Mouse (Mus musculus) heart, postnatal 0 days (tissue): ENCODE results near the gene Pccb. TPM values are rescaled to one million over a fixed set of nuclear protein-coding genes. Genes with fewer than 3 reads are reported as not detected.
A peak's percentile ranks its signal among the peaks of the same experiment; 100 is the strongest.

Source experiments
- ATAC-seq: fragments of 200-750 bp; cut with Nextera tagmentation; 2 replicates; pipeline ENCODE4 v1.8.0; 2017; ENCODE audit warnings: low read depth, moderate number of reproducible peaks, moderate library complexity; ENCODE audit not compliant: insufficient read depth
- DNase-seq: peaks from one replicate; pipeline ENCODE4 v3.0.0-alpha.2; 2016; ENCODE audit warnings: low spot score
- H3K27ac ChIP-seq: fragments of 300-500 bp; sonication (generic); 2 replicates; pipeline ENCODE4 v1.5.1; 2014; ENCODE audit warnings: low read depth, mild to moderate bottlenecking
- H3K27me3 ChIP-seq: fragments of 300-500 bp; sonication (generic); 2 replicates; pipeline ENCODE4 v1.6.1; 2014; ENCODE audit warnings: low read length, mixed read lengths; ENCODE audit not compliant: control insufficient read depth, insufficient read depth
- H3K36me3 ChIP-seq: fragments of 300-500 bp; sonication (generic); replicated peaks from 2 replicates; pipeline ENCODE4 v1.6.1; 2014; ENCODE audit warnings: low read length, mixed read lengths; ENCODE audit not compliant: control insufficient read depth, insufficient read depth
- H3K4me1 ChIP-seq: fragments of 300-500 bp; sonication (generic); 2 replicates; pipeline ENCODE4 v1.6.1; 2014; ENCODE audit warnings: antibody characterized with exemption; ENCODE audit not compliant: control insufficient read depth, insufficient read depth
- H3K4me2 ChIP-seq: fragments of 300-500 bp; sonication (generic); 2 replicates; pipeline ENCODE4 v1.6.1; 2014; ENCODE audit warnings: low read depth, mild to moderate bottlenecking, low read length, moderate library complexity
- H3K4me3 ChIP-seq: fragments of 300-500 bp; sonication (generic); 2 replicates; pipeline ENCODE4 v1.5.1; 2014; ENCODE audit warnings: low read depth, low read length
- H3K9ac ChIP-seq: fragments of 300-500 bp; sonication (generic); replicated peaks from 2 replicates; pipeline ENCODE4 v1.6.1; 2014; ENCODE audit warnings: low read depth, low read length, mixed read lengths
- H3K9me3 ChIP-seq: fragments of 300-500 bp; sonication (generic); replicated peaks from 2 replicates; pipeline ENCODE4 v1.6.1; 2016; ENCODE audit warnings: low read length; ENCODE audit not compliant: control insufficient read depth
- CTCF ChIP-seq: IDR thresholded peaks from 2 replicates; pipeline ENCODE4 v1.5.1; 2016; ENCODE audit warnings: antibody characterized with exemption, control low read depth, low read depth
- EP300 ChIP-seq: IDR thresholded peaks from 2 replicates; pipeline ENCODE4 v1.6.1; 2016; ENCODE audit warnings: antibody characterized with exemption, low read depth
- WGBS: fragments of 180-500 bp; shearing (Covaris S2); extraction: QIAGEN DNeasy Blood & Tissue Kit; methylation state at CpG from one replicate; pipeline ENCODE4 v1.1.7; 2014; 5-methylcytosine and 5-hydroxymethylcytosine counted together
- polyA plus RNA-seq: library from polyadenylated mRNA; unstranded; fragments of >200 nt; fragmentation: Nextera tagmentation; extraction: Ambion mirVana; gene quantifications from 2 replicates; pipeline ENCODE4 v1.2.1, GENCODE M21; 2015
- total RNA-seq: library from RNA; depleted of rRNA; stranded (reverse); fragments of >200 nt; gene quantifications from 2 replicates; pipeline ENCODE4 v1.2.3, GENCODE M21; 2014; ENCODE audit warnings: low replicate concordance; rRNA removed

The Pccb gene
- total RNA-seq (80.8 and 80.9 TPM in 2 replicates), polyA plus RNA-seq (30.5 and 32.2 TPM in 2 replicates)

DNA sequence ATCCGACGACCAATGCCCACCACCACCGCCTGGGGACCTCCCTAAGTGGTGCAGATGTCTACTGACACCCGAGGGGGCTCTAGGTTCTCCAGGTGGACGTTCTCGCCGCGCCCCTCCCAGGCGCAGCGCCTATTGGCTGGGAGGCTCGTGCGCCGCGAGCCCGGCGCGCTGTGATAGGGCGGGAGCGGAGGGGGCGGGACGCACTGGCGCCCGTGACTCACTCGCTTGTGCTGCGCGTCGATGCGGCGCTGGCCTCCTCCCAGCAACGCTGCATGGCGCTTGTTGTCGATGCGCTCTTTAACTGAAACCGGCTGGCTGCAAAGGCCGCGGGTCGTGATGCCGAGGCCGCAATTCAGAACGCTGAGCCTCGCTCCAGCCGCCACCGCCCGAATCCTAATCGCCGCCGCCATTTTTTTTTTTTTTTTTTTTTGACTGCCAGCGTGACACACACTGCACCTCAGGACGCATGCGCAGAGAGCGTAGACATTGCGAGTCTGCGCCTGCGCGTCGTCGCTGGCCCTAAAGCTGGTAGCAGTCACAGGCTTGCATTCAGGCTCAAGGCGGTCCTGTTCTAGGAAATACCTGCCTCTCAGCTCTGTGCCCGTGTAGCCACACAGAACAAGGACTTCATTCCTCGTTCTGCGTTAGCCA is at the start of gene Pccb:
Gene Pccb, minus strand, starts transcription at position 451 of the 651 bp plus-strand sequence.
- ATAC-seq (peak; percentile 99), DNase-seq (peak; percentile 95)
- Histone ChIP-seq H3K4me2 (peak within 1 kb of the TSS; percentile 83), H3K36me3 (peaks cover 9% of the 10 kb centered on the region), H3K27ac (peak within 1 kb of the TSS; percentile 95), H3K9me3 (no peaks in the 10 kb centered on the region), H3K4me3 (peak within 1 kb of the TSS; percentile 61), H3K9ac (peak within 1 kb of the TSS; percentile 57), H3K4me1 (peaks cover 7% of the 10 kb centered on the region; the same call in 1 of the 2 replicates), H3K27me3 (no peaks in the 10 kb centered on the region)
- WGBS: under 1% methylated on average over 59 of the region's 61 CpGs
- TF ChIP-seq CTCF: peak; percentile 11; the same call in 1 of the 2 replicates
- peak; percentile 78 for TF ChIP-seq EP300

DNA sequence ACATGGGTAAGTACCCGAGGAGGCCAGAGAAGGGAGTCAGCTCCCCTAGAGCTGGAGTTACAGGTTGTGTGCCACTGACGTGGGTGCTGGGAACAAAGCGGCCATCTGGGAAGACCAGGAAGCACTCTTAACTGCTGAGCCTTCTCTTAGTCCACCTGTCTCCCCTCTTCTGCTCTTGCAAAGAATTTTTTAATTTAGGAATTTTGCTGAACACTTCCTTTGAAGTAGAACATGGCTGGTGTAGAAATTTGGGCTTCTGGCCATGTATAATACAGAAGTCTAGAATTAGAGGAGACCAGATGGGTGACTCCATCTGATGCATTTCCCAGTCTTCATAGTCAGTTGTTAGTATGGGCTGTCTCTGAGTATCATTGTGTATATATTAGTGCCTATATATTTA is 49.0 kb upstream of the Pccb start:
- Histone ChIP-seq H3K27me3 (no peaks in the 10 kb centered on the region), H3K27ac (no peak overlapping the region), H3K4me2 (no peak overlapping the region), H3K9me3 (no peaks in the 10 kb centered on the region), H3K4me3 (no peak overlapping the region), H3K36me3 (no peaks in the 10 kb centered on the region), H3K9ac (no peak overlapping the region), H3K4me1 (peaks cover 11% of the 10 kb centered on the region)
- DNase-seq (no peak), ATAC-seq (no peak)
- TF ChIP-seq CTCF (no peak), EP300 (no peak)
- WGBS: 76% methylated on average over 3 of the region's 3 CpGs

DNA sequence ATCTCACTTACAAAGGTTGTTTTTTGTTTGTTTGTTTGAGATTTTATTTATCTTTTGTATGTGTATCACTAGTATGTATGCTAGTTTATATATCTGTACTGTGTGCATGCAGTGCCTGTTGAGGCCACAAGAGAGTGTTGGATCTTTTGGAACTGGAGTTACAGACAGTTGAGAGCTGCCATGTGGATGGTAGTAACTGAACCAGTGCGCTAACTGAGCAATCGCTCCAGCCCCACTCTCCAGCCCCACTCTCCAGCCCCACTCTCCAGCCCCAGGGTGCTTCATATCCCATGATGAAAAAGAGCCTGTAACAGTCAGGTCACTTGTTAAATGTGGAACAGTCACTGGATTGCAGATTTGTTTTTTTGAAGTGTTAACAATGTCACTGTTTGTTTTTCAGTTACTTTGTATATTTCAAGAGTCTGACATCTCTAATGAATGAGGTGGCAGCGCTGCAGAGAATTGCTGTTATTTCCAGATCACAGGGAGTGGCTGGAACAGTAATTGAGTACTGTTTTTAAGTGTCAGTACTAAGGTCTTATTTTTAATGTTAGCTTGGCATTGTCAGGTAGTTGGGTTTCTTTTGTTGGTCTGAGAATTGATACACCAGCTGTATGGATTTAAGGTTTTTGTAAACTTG is 45.5 kb upstream of the Pccb start:
- H3K27ac ChIP-seq: no peak overlapping the region
- no peak for TF ChIP-seq CTCF
- TF ChIP-seq EP300: no peak
- no peak for ATAC-seq
- H3K4me3 ChIP-seq: no peak overlapping the region
- no peaks in the 10 kb centered on the region for H3K27me3 ChIP-seq
- H3K9me3 ChIP-seq: no peaks in the 10 kb centered on the region
- 53% methylated on average over 3 of the region's 3 CpGs for WGBS
- H3K36me3 ChIP-seq: no peaks in the 10 kb centered on the region
- peak overlapping the region; percentile 3; the same call in 1 of the 2 replicates for H3K4me2 ChIP-seq
- peaks cover 22% of the 10 kb centered on the region for H3K4me1 ChIP-seq
- DNase-seq: no peak
- no peak overlapping the region for H3K9ac ChIP-seq

DNA sequence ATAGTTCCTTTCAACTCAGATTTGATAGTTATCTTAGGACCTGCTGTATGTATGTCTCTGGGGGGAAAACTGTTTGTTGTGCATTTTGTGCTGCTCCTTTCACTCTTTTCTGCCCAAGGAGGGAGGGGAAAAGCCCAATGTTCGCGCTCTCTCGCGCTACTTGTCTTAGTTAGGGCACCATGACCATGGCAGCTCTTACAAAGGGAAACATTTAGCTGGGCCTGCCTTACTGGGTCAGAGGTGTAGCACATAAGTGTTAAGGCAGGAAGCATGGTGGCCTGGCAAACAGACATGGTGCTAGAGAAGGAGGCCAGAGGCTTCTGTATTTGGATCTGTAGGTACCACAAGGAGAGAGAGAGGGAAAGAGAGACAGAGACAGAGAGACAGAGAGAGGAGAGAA is 43.9 kb upstream of the Pccb start:
- no peak overlapping the region for H3K9ac ChIP-seq
- H3K4me3 ChIP-seq: peak overlapping the region; percentile 22
- ATAC-seq (no peak), DNase-seq (no peak)
- no peaks in the 10 kb centered on the region for H3K36me3 ChIP-seq
- TF ChIP-seq EP300 (no peak), CTCF (no peak)
- H3K4me2 ChIP-seq: peak overlapping the region; percentile 89
- no peaks in the 10 kb centered on the region for H3K27me3 ChIP-seq
- H3K4me1 ChIP-seq: peaks cover 22% of the 10 kb centered on the region
- H3K27ac ChIP-seq: 0 out of 2 replicates have a peak overlapping the region, but pooled peaks have one; percentile 17
- H3K9me3 ChIP-seq: no peaks in the 10 kb centered on the region
- 52% methylated on average over 4 of the region's 4 CpGs for WGBS

DNA sequence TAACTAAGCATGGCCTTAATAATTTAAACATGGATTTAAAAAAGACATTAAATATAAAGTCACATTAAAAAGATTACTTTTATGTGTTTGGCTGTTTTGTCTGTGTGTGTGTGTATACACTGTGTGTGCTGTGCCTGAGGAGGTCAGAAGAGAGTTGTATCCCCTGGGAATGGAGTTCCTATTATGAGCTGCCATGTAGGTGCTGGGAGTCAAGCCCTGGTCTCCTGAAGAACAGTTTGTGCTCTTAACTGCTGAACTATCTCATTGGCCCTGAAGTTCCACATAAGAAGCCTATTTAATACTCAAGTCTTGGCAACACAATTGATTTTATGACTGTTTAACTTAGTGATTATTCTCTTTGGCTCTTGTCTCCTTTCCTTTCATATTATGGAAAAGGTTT is 42.8 kb upstream of the Pccb start:
- H3K4me1 ChIP-seq: peaks cover 27% of the 10 kb centered on the region
- H3K4me2 ChIP-seq: peak overlapping the region; percentile 89
- H3K27me3 ChIP-seq: no peaks in the 10 kb centered on the region
- peak overlapping the region; percentile 98 for H3K9ac ChIP-seq
- H3K36me3 ChIP-seq: no peaks in the 10 kb centered on the region
- no peak for DNase-seq
- H3K9me3 ChIP-seq: no peaks in the 10 kb centered on the region
- ATAC-seq: no peak
- H3K27ac ChIP-seq: no peak overlapping the region
- peak overlapping the region; percentile 89 for H3K4me3 ChIP-seq
- TF ChIP-seq EP300 (no peak), CTCF (no peak)
